In genomic region chr7:102102241-102102640, GRCm38 (mm10) we compare ENCODE assay signal across 22 mouse cellular contexts. TPM values are rescaled to one million over a fixed set of nuclear protein-coding genes. Genes with fewer than 3 reads are reported as not detected.
DNase-seq lines count a peak whose midpoint lies in the region; ATAC-seq and TF ChIP-seq lines count a peak whose summit lies in the region.
"Had no signal": no experiment of that assay in that cellular context is flagged by ENCODE, and none has a peak within 500 bp of the region (broad histone marks: within the 10 kb centered on the region; RNA-seq: fewer than 3 reads in every experiment).

No protein-coding gene starts in this region.

- peak overlapping the region; percentile 29; the same call in 1 of the 2 replicates for H3K27ac ChIP-seq in limb, embryonic 12.5 days
- H3K27ac ChIP-seq in limb, embryonic 10.5 days: no peak overlapping the region
- H3K27ac ChIP-seq in ES-Bruce4 (ENCODE audit: insufficient read depth, low read length): 0 out of 2 replicates have a peak overlapping the region, but pooled peaks have one; percentile 3
- H3K27ac ChIP-seq: forebrain, embryonic 13.5 days; heart, embryonic 13.5 days; macrophage had no signal

- peaks cover 11% of the 10 kb centered on the region for H3K27me3 ChIP-seq in limb, embryonic 12.5 days
- 0 out of 2 replicates have a peak, but pooled peaks cover 13% of the 10 kb centered on the region for H3K27me3 ChIP-seq in limb, embryonic 10.5 days (ENCODE audit: low read depth, poor library complexity, severe bottlenecking)
- no peaks in the 10 kb centered on the region for H3K27me3 ChIP-seq in ES-Bruce4 (ENCODE audit: control insufficient read depth, insufficient read depth, low read length, poor library complexity, severe bottlenecking)

- no peak overlapping the region for H3K4me3 ChIP-seq in limb, embryonic 12.5 days (replicated peaks)
- H3K4me3 ChIP-seq in limb, embryonic 10.5 days: no peak overlapping the region
- H3K4me3 ChIP-seq in ES-Bruce4 (ENCODE audit: low read depth, low read length): peak overlapping the region; percentile 58
- H3K4me3 ChIP-seq: forebrain, embryonic 13.5 days; heart, embryonic 13.5 days; liver, embryonic 13.5 days had no signal

- peak; percentile 25 to 37 for DNase-seq in cerebellum, postnatal 10 days
- no peak for DNase-seq in cerebellum, adult 9-10 months
- no peak for DNase-seq in limb, embryonic 10.5 days (ENCODE audit: low spot score)
- peak; percentile 23 for DNase-seq in heart, postnatal 4 days
- DNase-seq in kidney, adult 8-10 months: no peak
- DNase-seq in kidney, postnatal 25 days: no peak
- DNase-seq: cerebellum, adult 11 months; liver, embryonic 13.5 days; right cerebral cortex, adult 18-20 months; spleen, adult 18-20 months had no signal

- H3K36me3 ChIP-seq in limb, embryonic 12.5 days: no peaks in the 10 kb centered on the region
- H3K36me3 ChIP-seq in limb, embryonic 10.5 days: peaks cover under 1% of the 10 kb centered on the region; the same call in 1 of the 2 replicates
- H3K36me3 ChIP-seq in ES-Bruce4 (ENCODE audit: control insufficient read depth, insufficient read depth, low read length, poor library complexity, severe bottlenecking): no peaks in the 10 kb centered on the region
- H3K36me3 ChIP-seq: heart, embryonic 13.5 days; liver, embryonic 13.5 days had no signal

- peak; percentile 34 for TF ChIP-seq CTCF in ES-Bruce4 (IDR thresholded peaks at IDR 0.05; ENCODE audit: low read depth, low read length)

- no peaks in the 10 kb centered on the region for H3K9me3 ChIP-seq in limb, embryonic 12.5 days
- H3K9me3 ChIP-seq in limb, embryonic 10.5 days (replicated peaks): no peaks in the 10 kb centered on the region
- no peaks in the 10 kb centered on the region for H3K9me3 ChIP-seq in ES-Bruce4 (replicated peaks; ENCODE audit: control insufficient read depth, insufficient read depth, low read length, poor library complexity, severe bottlenecking)
- H3K9me3 ChIP-seq: forebrain, embryonic 13.5 days; heart, embryonic 13.5 days; liver, embryonic 13.5 days had no signal

- TF ChIP-seq POLR2A in ES-Bruce4 (IDR thresholded peaks at IDR 0.05; ENCODE audit: insufficient read depth, low read length): no peak

- no peak for TF ChIP-seq EP300 in ES-Bruce4 (IDR thresholded peaks at IDR 0.05; ENCODE audit: insufficient read depth, low read depth, low read length)

- H3K9ac ChIP-seq in limb, embryonic 12.5 days (replicated peaks): no peak overlapping the region
- H3K9ac ChIP-seq in ES-Bruce4 (ENCODE audit: low read depth, poor library complexity, severe bottlenecking): peak overlapping the region; percentile 14
- H3K9ac ChIP-seq: forebrain, embryonic 13.5 days; heart, embryonic 13.5 days; liver, embryonic 13.5 days had no signal

- H3K4me2 ChIP-seq in limb, embryonic 12.5 days: no peak overlapping the region
- H3K4me2 ChIP-seq: forebrain, embryonic 13.5 days; heart, embryonic 13.5 days; liver, embryonic 13.5 days had no signal

- no peak for ATAC-seq in limb, embryonic 12.5 days (ENCODE audit: insufficient number of reproducible peaks, insufficient read depth, low FRiP score, low TSS enrichment, low read depth)
- ATAC-seq: forebrain, embryonic 13.5 days had no signal

- 35% methylated on average over 8 of the region's 8 CpGs for WGBS in limb, embryonic 12.5 days
- 31% methylated on average over 8 of the region's 8 CpGs for WGBS in limb, embryonic 10.5 days

- H3K4me1 ChIP-seq in limb, embryonic 12.5 days (replicated peaks): peaks cover 39% of the 10 kb centered on the region
- H3K4me1 ChIP-seq in limb, embryonic 10.5 days: peaks cover 53% of the 10 kb centered on the region
- H3K4me1 ChIP-seq in ES-Bruce4 (ENCODE audit: control insufficient read depth, insufficient read depth, low read length): peaks cover 9% of the 10 kb centered on the region

RNA-seq across cellular contexts. Expression of gene Art1, which starts 0.7 kb away (rescaled TPM):
- polyA plus RNA-seq in limb, embryonic 12.5 days (2016; fragmentation: Nextera tagmentation; extraction: Ambion mirVana): 8.0 and 8.3 TPM in 2 replicates
- 0.50 and 0.85 TPM in 2 replicates for polyA plus RNA-seq in limb, embryonic 10.5 days (2016; fragmentation: Nextera tagmentation; extraction: Ambion mirVana)
- 0.94 and 0.99 TPM in 2 replicates for polyA plus RNA-seq in ES-Bruce4 (2011; ENCODE audit: insufficient read depth, insufficient read length, low read depth, missing spikeins)
- 1 to 10 TPM; 8.0 to 8.1 TPM for total RNA-seq in heart, postnatal 4 days (2021)
- total RNA-seq: layer of hippocampus, postnatal 14 days; left cerebral cortex, postnatal 36 days; monocyte, adult 5-6 weeks had no signal
- polyA plus RNA-seq: macrophage had no signal

RNA-seq across cellular contexts. Expression of gene Art5, which starts 7.0 kb away (rescaled TPM):
- polyA plus RNA-seq in limb, embryonic 12.5 days (2016; fragmentation: Nextera tagmentation; extraction: Ambion mirVana): 5.1 and 7.2 TPM in 2 replicates
- polyA plus RNA-seq in limb, embryonic 10.5 days (2016; fragmentation: Nextera tagmentation; extraction: Ambion mirVana): 4.3 and 5.8 TPM in 2 replicates
- 2.7 and 3.7 TPM in 2 replicates for polyA plus RNA-seq in ES-Bruce4 (2011; ENCODE audit: insufficient read depth, insufficient read length, low read depth, missing spikeins)
- 1 to 10 TPM in 1 of 2 experiments, under 1 TPM in 1; 0.45 to 1.1 TPM for total RNA-seq in heart, postnatal 4 days (2021)
- total RNA-seq: layer of hippocampus, postnatal 14 days; left cerebral cortex, postnatal 36 days; monocyte, adult 5-6 weeks had no signal
- polyA plus RNA-seq: macrophage had no signal

RNA-seq across cellular contexts. Expression of gene Chrna10, which starts 14.4 kb away (rescaled TPM):
- polyA plus RNA-seq in limb, embryonic 12.5 days (2016; fragmentation: Nextera tagmentation; extraction: Ambion mirVana): not detected in 2 replicates
- 0.14 TPM in 1 of 2 replicates, not detected in the other for polyA plus RNA-seq in limb, embryonic 10.5 days (2016; fragmentation: Nextera tagmentation; extraction: Ambion mirVana)
- not detected in 2 replicates for polyA plus RNA-seq in ES-Bruce4 (2011; ENCODE audit: insufficient read depth, insufficient read length, low read depth, missing spikeins)
- under 1 TPM in 1 of 2 experiments, not detected in 1; 0.10 TPM for total RNA-seq in heart, postnatal 4 days (2021)
- total RNA-seq: gastrocnemius, adult 18-20 months; monocyte, adult 5-6 weeks had no signal
- polyA plus RNA-seq: forebrain, embryonic 13.5 days; kidney, adult 2 months; liver, embryonic 13.5 days; macrophage; stomach, embryonic 16.5 days had no signal

RNA-seq across cellular contexts. Expression of gene Trpc2, which starts 19.3 kb away (rescaled TPM):
- not detected in 2 replicates for polyA plus RNA-seq in limb, embryonic 12.5 days (2016; fragmentation: Nextera tagmentation; extraction: Ambion mirVana)
- polyA plus RNA-seq in limb, embryonic 10.5 days (2016; fragmentation: Nextera tagmentation; extraction: Ambion mirVana): not detected in 2 replicates
- polyA plus RNA-seq in ES-Bruce4 (2011; ENCODE audit: insufficient read depth, insufficient read length, low read depth, missing spikeins): not detected in 2 replicates
- under 1 TPM; 0.36 to 0.50 TPM for total RNA-seq in heart, postnatal 4 days (2021)
- total RNA-seq: monocyte, adult 5-6 weeks had no signal
- polyA plus RNA-seq: forebrain, embryonic 13.5 days; heart, embryonic 13.5 days; kidney, adult 2 months; liver, embryonic 13.5 days; neural tube, embryonic 14.5 days; stomach, embryonic 16.5 days had no signal

RNA-seq across cellular contexts. Expression of gene Xntrpc, which starts 36.7 kb away (rescaled TPM):
- 2.3 and 2.9 TPM in 2 replicates for polyA plus RNA-seq in limb, embryonic 12.5 days (2016; fragmentation: Nextera tagmentation; extraction: Ambion mirVana)
- 1.4 and 1.8 TPM in 2 replicates for polyA plus RNA-seq in limb, embryonic 10.5 days (2016; fragmentation: Nextera tagmentation; extraction: Ambion mirVana)
- 0.76 and 1.3 TPM in 2 replicates for polyA plus RNA-seq in ES-Bruce4 (2011; ENCODE audit: insufficient read depth, insufficient read length, low read depth, missing spikeins)
- total RNA-seq in heart, postnatal 4 days (2021): 1 to 10 TPM in 1 of 2 experiments, under 1 TPM in 1; 0.90 to 1.1 TPM
- total RNA-seq: monocyte, adult 5-6 weeks had no signal
- polyA plus RNA-seq: macrophage had no signal

Comparison
In these comparisons a context has a peak if more than half of its experiments do, and no peak if none do; other contexts are left out.
1. DNase-seq: peak in cerebellum, postnatal 10 days (2 of 2) and heart, postnatal 4 days (single experiment); none in cerebellum, adult 9-10 months (single experiment), limb, embryonic 10.5 days (single experiment), kidney, adult 8-10 months (0 of 2) and kidney, postnatal 25 days (0 of 2).